Mouse (Mus musculus) gastrocnemius, postnatal 14 days (tissue): ENCODE data around the gene Strn. TPM values are rescaled to one million over a fixed set of nuclear protein-coding genes. Genes with fewer than 3 reads are reported as not detected.
A peak's percentile ranks its signal among the peaks of the same experiment; 100 is the strongest.

Experiments used
- DNase-seq: peaks from one replicate; pipeline ENCODE4 v3.0.0; 2021; ENCODE audit warnings: mixed read lengths
- intact Hi-C: fragments of 180-260 bp; cut with DNase I; formaldehyde crosslinking; loops from one replicate; pipeline ENCODE4 v1.15.1; 2025; ENCODE audit warnings: low total_unique reads
- long read RNA-seq, 2 experiments: library from polyadenylated mRNA; stranded (forward); transcript quantifications; one replicate each; pipeline ENCODE4 v2.0.0; 2021
- total RNA-seq, 2 experiments: library from RNA; stranded (reverse); gene quantifications; 2 replicates each; pipeline ENCODE4 v1.2.3; 2021

Strn gene
- 10 to 100 TPM in 1 of 2 experiments, 1 to 10 TPM in 1; 9.0 to 10.1 TPM for total RNA-seq
- long read RNA-seq, experiment 1, full-length matches to known transcripts: 3 of 5 reads
- long read RNA-seq, experiment 1, partial matches to known transcripts: 1 of 5 reads
- long read RNA-seq, experiment 1, other reads (novel, unspliced or antisense): 1 of 5 reads
- long read RNA-seq, experiment 2, full-length matches to known transcripts: 3 of 3 reads
- long read RNA-seq, experiment 2, partial matches to known transcripts: 0 of 3 reads
- long read RNA-seq, experiment 2, other reads (novel, unspliced or antisense): 0 of 3 reads

GRCm38 (mm10) chr17:78737096-78737495 is at the start of gene Strn:
TSS of gene Strn (minus strand) at chr17:78737196.
- no peak for DNase-seq
- intact Hi-C loops: no loop called here

- DNase-seq: no peak
- intact Hi-C loops: no loop called here
Observed at GRCm38 (mm10) chr17:78778765-78779164, 41.8 kb upstream of the Strn start.

GRCm38 (mm10) chr17:78772317-78772716 is 35.3 kb upstream of the Strn start:
- intact Hi-C loops: no loop called here
- no peak for DNase-seq

- intact Hi-C loops: no loop called here
- no peak for DNase-seq
Observed at GRCm38 (mm10) chr17:78770932-78771331, 33.9 kb upstream of the Strn start.

- intact Hi-C loops: no loop called here
- no peak for DNase-seq
Observed at GRCm38 (mm10) chr17:78769341-78769740, 32.3 kb upstream of the Strn start.

GRCm38 (mm10) chr17:78768937-78769336 is 31.9 kb upstream of the Strn start:
- DNase-seq: no peak
- intact Hi-C loops: no loop called here

- intact Hi-C loops: no loop called here
- no peak for DNase-seq
Observed at GRCm38 (mm10) chr17:78767546-78767945, 30.6 kb upstream of the Strn start.

GRCm38 (mm10) chr17:78766084-78766483 is 29.1 kb upstream of the Strn start:
- DNase-seq: no peak
- intact Hi-C loops: no loop called here

- intact Hi-C loops: no loop called here
- no peak for DNase-seq
Observed at GRCm38 (mm10) chr17:78763272-78763671, 26.3 kb upstream of the Strn start.

GRCm38 (mm10) chr17:78752938-78753655 is 16.1 kb upstream of the Strn start:
- intact Hi-C loops: no loop called here
- no peak for DNase-seq

GRCm38 (mm10) chr17:78752064-78752463 is 15.1 kb upstream of the Strn start:
- no peak for DNase-seq
- intact Hi-C loops: no loop called here

GRCm38 (mm10) chr17:78748440-78748839 is 11.4 kb upstream of the Strn start:
- intact Hi-C loops: no loop called here
- DNase-seq: no peak

GRCm38 (mm10) chr17:78738416-78738815 is 1.4 kb upstream of the Strn start:
- no peak for DNase-seq
- intact Hi-C loops: no loop called here

GRCm38 (mm10) chr17:78737771-78738170 is 775 bp upstream of the Strn start:
- intact Hi-C loops: no loop called here
- no peak for DNase-seq

GRCm38 (mm10) chr17:78736473-78736988 is 465 bp downstream of the Strn start:
- DNase-seq: peak; percentile 100
- intact Hi-C loops: no loop called here

- intact Hi-C loops: no loop called here
- DNase-seq: no peak
Observed at GRCm38 (mm10) chr17:78735731-78736472, 1.1 kb downstream of the Strn start.

- intact Hi-C loops: no loop called here
- DNase-seq: no peak
Observed at GRCm38 (mm10) chr17:78734806-78735205, 2.2 kb downstream of the Strn start.

- intact Hi-C loops: no loop called here
- no peak for DNase-seq
Observed at GRCm38 (mm10) chr17:78732056-78732455, 4.9 kb downstream of the Strn start.

- DNase-seq: no peak
- intact Hi-C loops: no loop called here
Observed at GRCm38 (mm10) chr17:78726746-78727449, 10.1 kb downstream of the Strn start.
